Mouse (Mus musculus): ENCODE results near the gene Rfng. TPM values are rescaled to one million over a fixed set of nuclear protein-coding genes. Genes with fewer than 3 reads are reported as not detected.

Gene Rfng
- polyA plus RNA-seq, 1 experiment = 3.1 TPM

DNA sequence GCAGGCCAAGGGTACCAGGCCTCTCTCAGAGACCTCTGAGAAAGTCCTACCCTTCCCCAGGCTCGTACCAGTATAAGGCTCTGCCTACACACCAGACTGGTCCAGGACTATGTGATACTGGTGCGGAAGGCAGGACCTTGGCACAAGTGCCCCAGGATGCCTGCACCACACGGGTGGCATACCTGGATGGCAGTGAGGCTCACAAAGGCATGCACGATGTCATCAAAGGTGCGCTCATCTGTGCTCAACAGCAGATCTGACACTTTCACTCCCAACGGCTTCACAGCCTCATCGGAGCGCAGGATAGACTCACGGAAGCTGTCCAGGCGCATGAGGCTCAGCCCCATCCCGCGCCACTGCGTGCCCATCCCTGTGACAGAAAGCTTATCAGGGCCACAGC is 34.2 kb upstream of the Rfng start:
- H3K27me3 ChIP-seq (ENCODE audit: control insufficient read depth) = no peaks in the 10 kb centered on the region
- no peak overlapping the region for H3K4me3 ChIP-seq (replicated peaks)
- H3K9me3 ChIP-seq (ENCODE audit: control insufficient read depth, low read length) = no peaks in the 10 kb centered on the region
- H3K4me1 ChIP-seq (ENCODE audit: control insufficient read depth) = peaks cover 28% of the 10 kb centered on the region
- peaks cover 93% of the 10 kb centered on the region for H3K36me3 ChIP-seq (ENCODE audit: control insufficient read depth)
- no peak for TF ChIP-seq TAL1 (IDR thresholded peaks at IDR 0.05; ENCODE audit: low read length)
- no peak for TF ChIP-seq GATA1 (IDR thresholded peaks at IDR 0.05; ENCODE audit: low read length)

DNA sequence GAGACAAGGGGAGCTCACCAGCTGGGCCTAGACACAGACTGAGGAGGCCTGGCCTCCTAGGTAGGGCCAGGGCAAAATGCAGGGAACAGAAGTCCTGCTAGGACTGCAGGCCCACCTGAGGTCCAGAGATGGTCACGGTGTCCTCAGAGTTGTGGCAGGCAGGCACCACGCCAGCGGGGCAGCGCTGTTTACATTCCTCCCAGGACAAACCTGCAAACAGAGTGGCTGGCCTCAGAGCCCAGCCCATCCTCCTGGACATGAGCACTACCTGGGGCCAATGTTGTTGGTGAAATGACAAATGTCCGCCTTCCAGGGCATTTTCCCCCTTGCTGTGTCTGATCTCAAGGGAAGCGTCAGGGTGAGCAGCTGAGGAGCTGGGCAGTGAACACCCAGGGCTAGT is 33.4 kb upstream of the Rfng start:
- H3K4me3 ChIP-seq (replicated peaks) = no peak overlapping the region
- no peak for TF ChIP-seq GATA1 (IDR thresholded peaks at IDR 0.05; ENCODE audit: low read length)
- no peak for TF ChIP-seq TAL1 (IDR thresholded peaks at IDR 0.05; ENCODE audit: low read length)
- H3K36me3 ChIP-seq (ENCODE audit: control insufficient read depth) = peaks cover 100% of the 10 kb centered on the region
- no peaks in the 10 kb centered on the region for H3K9me3 ChIP-seq (ENCODE audit: control insufficient read depth, low read length)
- H3K4me1 ChIP-seq (ENCODE audit: control insufficient read depth) = peaks cover 19% of the 10 kb centered on the region
- no peaks in the 10 kb centered on the region for H3K27me3 ChIP-seq (ENCODE audit: control insufficient read depth)

DNA sequence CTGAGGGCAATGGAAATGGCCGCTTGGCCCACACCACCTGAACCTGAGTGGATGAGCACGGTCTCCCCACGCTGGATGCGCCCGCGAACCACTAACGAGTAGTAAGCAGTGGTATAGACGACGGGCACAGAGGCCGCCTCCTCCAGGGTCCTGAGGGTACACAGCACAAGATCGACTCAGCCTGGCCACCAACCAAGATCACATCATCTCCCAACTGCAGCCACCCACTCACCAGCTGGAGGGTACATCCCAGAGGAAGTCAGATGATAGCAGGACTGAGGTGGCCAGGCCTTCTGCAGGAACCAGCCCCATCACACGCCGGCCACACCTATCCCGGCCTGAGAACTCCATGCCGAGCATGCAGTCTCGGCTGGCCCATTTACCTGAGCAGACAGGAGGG is 28.1 kb upstream of the Rfng start:
- H3K4me1 ChIP-seq (ENCODE audit: control insufficient read depth) = no peaks in the 10 kb centered on the region
- TF ChIP-seq TAL1 (IDR thresholded peaks at IDR 0.05; ENCODE audit: low read length) = no peak
- TF ChIP-seq GATA1 (IDR thresholded peaks at IDR 0.05; ENCODE audit: low read length) = no peak
- no peak overlapping the region for H3K4me3 ChIP-seq (replicated peaks)
- H3K36me3 ChIP-seq (ENCODE audit: control insufficient read depth) = peaks cover 100% of the 10 kb centered on the region
- no peaks in the 10 kb centered on the region for H3K27me3 ChIP-seq (ENCODE audit: control insufficient read depth)
- no peaks in the 10 kb centered on the region for H3K9me3 ChIP-seq (ENCODE audit: control insufficient read depth, low read length)

DNA sequence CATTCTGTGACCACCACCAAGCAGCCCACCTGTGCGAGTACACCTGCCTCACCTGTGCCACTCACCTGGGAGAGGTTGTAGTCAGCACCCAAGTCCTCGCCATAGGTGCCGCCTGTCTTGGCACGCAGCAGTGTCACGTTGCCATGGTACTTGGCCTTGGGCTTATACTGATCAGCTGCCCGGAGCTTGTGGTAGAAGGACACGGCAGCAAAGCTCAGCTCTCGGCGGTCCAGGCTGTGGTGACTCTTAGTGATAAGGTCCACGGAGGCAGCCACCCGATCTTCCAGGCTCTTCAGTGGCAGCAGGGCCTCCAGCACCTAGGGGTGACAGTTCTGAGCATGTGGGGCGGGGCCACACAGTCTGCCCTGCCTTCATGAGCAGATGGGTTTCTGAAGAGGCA is 24.0 kb upstream of the Rfng start:
- Histone ChIP-seq H3K9me3 (ENCODE audit: control insufficient read depth, low read length) (no peaks in the 10 kb centered on the region), H3K36me3 (ENCODE audit: control insufficient read depth) (peaks cover 72% of the 10 kb centered on the region), H3K4me3 (replicated peaks) (no peak overlapping the region), H3K27me3 (ENCODE audit: control insufficient read depth) (no peaks in the 10 kb centered on the region), H3K4me1 (ENCODE audit: control insufficient read depth) (no peaks in the 10 kb centered on the region)
- TF ChIP-seq GATA1 (IDR thresholded peaks at IDR 0.05; ENCODE audit: low read length) (no peak), TAL1 (IDR thresholded peaks at IDR 0.05; ENCODE audit: low read length) (no peak)

DNA sequence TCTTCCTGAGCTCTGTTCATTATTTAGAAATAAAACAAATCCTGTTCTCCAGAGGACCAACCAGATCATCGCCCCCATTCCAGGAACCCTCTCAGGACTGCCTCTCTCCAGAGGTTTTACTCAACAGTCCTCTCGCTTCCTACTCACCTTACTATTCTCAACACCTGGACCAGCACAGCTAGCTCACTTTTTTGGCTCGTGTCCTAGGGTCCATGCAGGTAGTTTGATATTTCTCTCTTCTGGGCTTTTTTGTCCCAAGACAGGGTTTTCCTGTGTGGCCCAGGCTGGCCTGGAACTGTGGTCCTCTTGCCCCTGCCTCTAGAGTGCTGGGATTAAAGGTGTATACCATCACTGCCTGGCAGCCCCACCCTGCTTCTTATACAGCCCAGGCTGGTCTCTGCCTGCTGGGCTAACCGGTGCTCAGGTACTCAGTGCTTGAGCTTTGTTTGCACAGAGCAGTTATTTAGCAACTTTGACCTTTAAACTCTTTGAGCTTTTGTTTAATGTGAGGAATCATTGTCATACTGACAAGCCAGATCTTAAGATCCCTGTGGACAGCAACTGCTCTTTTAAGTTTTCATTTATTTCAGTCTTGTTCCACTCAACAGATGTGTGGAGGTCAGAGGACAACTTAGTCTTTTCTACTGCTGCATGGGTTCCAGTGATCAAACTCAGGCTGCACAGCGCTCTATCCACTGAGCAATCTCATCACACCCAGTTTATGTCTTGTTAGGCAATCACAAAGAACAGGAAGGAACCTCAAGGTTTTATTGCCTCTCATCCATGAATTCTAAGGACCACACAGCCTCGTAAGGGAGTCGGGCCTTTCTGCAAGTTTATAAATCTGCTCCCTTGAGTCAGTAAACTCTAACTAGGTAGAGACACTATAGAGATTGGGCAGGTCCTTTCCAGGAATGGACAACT is 21.6 kb upstream of the Rfng start:
- H3K36me3 ChIP-seq (ENCODE audit: control insufficient read depth) = peaks cover 49% of the 10 kb centered on the region
- H3K4me3 ChIP-seq (replicated peaks) = no peak overlapping the region
- peaks cover 2% of the 10 kb centered on the region for H3K4me1 ChIP-seq (ENCODE audit: control insufficient read depth)
- H3K27me3 ChIP-seq (ENCODE audit: control insufficient read depth) = no peaks in the 10 kb centered on the region
- no peak for TF ChIP-seq TAL1 (IDR thresholded peaks at IDR 0.05; ENCODE audit: low read length)
- TF ChIP-seq GATA1 (IDR thresholded peaks at IDR 0.05; ENCODE audit: low read length) = no peak
- H3K9me3 ChIP-seq (ENCODE audit: control insufficient read depth, low read length) = no peaks in the 10 kb centered on the region

DNA sequence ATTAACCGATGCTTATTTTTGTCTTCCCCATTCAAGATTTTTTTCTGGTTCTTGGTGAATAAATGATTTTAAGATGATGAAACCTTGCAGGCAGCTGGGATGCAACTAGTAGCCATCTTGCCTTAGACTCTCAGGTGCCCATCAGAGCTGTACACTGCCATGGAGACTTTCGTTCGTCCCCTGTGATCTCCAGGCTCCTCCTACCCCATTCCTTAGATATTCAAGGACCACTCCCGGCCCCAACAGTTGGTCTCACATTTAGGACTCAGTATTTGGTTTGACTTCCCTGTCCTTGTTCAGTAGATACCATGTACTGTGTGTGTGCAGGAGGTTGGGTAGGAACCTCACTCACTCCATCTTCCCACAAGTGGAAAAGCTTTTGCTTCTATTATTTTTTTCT is 20.8 kb upstream of the Rfng start:
- H3K4me3 ChIP-seq (replicated peaks) = no peak overlapping the region
- H3K9me3 ChIP-seq (ENCODE audit: control insufficient read depth, low read length) = no peaks in the 10 kb centered on the region
- H3K36me3 ChIP-seq (ENCODE audit: control insufficient read depth) = peaks cover 40% of the 10 kb centered on the region
- no peaks in the 10 kb centered on the region for H3K27me3 ChIP-seq (ENCODE audit: control insufficient read depth)
- peaks cover 10% of the 10 kb centered on the region for H3K4me1 ChIP-seq (ENCODE audit: control insufficient read depth)
- TF ChIP-seq GATA1 (IDR thresholded peaks at IDR 0.05; ENCODE audit: low read length) (no peak), TAL1 (IDR thresholded peaks at IDR 0.05; ENCODE audit: low read length) (no peak)

DNA sequence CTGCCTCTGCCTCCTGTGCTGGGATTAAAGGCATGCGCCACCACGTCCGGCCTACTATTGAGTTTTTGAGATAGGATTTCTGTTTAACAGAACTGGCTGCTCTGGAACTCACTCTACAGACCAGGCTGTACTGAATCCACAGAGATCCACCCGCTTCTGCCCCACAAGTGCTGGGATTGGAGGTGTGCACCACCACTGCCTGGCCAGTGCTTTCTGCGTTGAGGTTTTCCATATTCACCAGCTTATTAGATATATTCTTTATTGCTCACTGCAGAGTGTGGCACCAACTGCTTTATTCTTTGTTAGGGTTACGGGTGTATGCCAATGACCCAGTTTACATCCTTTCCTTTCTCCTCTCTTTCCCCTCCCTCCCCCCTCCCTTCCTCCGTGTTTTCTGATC is 20.3 kb upstream of the Rfng start:
- Histone ChIP-seq H3K36me3 (ENCODE audit: control insufficient read depth) (peaks cover 35% of the 10 kb centered on the region), H3K4me3 (replicated peaks) (no peak overlapping the region)
- TF ChIP-seq GATA1 (IDR thresholded peaks at IDR 0.05; ENCODE audit: low read length) (no peak), TAL1 (IDR thresholded peaks at IDR 0.05; ENCODE audit: low read length) (no peak)

DNA sequence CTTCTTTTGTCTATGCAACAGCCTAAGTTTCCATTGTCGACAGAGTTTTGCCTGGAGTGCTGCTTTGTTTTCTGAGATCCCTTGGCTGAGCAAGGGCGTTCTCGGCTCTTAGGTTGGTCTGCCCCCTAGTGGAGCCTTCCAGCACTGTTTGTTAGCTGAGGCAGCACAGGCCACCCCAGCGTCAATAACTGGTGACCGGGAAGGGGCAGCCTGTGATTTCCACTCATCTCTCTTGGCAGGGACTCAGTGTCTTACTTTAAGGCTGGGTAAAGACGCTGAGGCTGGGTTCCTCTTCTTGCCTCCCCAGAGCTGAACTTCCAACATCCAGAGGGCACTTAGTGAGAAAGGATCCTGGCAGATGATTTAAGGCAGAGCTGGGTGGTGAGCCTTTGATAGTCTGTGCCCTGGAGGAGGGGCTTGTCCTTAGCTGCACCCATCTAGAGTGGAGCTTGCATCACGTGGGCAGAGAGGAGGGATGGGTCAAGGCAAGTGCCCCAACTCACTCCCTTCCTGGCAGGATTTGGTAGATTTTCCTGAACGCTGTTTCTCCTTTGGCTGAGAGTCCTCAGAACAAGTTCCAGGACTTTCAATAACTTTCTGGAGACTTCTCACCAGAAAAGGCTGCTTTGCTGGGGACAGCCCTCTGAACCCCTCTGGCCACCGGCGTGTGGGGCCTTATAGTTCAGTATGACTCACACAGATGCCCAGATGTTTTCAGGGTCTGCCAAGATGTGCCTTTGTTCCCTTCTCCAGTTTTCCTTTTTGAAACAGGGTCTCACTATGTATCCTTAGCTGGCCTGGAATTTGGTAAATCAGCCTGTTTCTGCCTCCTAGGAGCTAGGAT is 16.3 kb upstream of the Rfng start:
- Histone ChIP-seq H3K4me1 (ENCODE audit: control insufficient read depth) (peaks cover 27% of the 10 kb centered on the region), H3K4me3 (replicated peaks) (no peak overlapping the region), H3K27me3 (ENCODE audit: control insufficient read depth) (no peaks in the 10 kb centered on the region), H3K9me3 (ENCODE audit: control insufficient read depth, low read length) (no peaks in the 10 kb centered on the region), H3K36me3 (ENCODE audit: control insufficient read depth) (peaks cover under 1% of the 10 kb centered on the region)
- TF ChIP-seq TAL1 (IDR thresholded peaks at IDR 0.05; ENCODE audit: low read length) (no peak), GATA1 (IDR thresholded peaks at IDR 0.05; ENCODE audit: low read length) (no peak)

More for the DNA sequence above, 20.3 kb upstream of the Rfng start:
- no peaks in the 10 kb centered on the region for H3K9me3 ChIP-seq (ENCODE audit: control insufficient read depth, low read length)
- peaks cover 12% of the 10 kb centered on the region for H3K4me1 ChIP-seq (ENCODE audit: control insufficient read depth)
- no peaks in the 10 kb centered on the region for H3K27me3 ChIP-seq (ENCODE audit: control insufficient read depth)

DNA sequence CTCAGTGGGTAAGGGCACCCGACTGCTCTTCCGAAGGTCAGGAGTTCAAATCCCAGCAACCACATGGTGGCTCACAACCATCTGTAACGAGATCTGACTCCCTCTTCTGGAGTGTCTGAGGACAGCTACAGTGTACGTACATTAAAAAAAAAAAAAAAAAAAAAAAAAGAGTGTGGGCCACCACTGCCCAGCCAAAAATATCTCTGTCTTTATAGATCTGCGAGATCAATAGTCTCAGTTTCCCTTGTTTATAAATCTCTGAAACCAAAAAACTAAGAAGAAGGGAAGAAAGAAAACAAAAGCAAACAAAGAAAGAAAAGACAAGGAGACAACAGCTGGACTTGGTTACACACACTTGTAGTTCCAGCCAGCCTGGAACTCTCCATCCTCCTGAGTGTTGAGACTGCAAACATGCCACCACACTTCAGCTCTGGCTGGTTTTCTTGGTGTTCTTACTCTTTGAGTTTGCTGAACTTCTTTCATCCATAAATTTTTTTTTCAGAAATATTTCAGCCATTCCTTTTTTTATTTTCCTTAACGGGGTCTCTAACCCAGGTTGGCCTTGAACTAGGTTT is 15.4 kb upstream of the Rfng start:
- Histone ChIP-seq H3K27me3 (ENCODE audit: control insufficient read depth) (no peaks in the 10 kb centered on the region), H3K36me3 (ENCODE audit: control insufficient read depth) (peaks cover 9% of the 10 kb centered on the region), H3K4me1 (ENCODE audit: control insufficient read depth) (peaks cover 36% of the 10 kb centered on the region), H3K9me3 (ENCODE audit: control insufficient read depth, low read length) (no peaks in the 10 kb centered on the region), H3K4me3 (replicated peaks) (no peak overlapping the region)
- TF ChIP-seq TAL1 (IDR thresholded peaks at IDR 0.05; ENCODE audit: low read length) (no peak), GATA1 (IDR thresholded peaks at IDR 0.05; ENCODE audit: low read length) (no peak)
